Mouse (Mus musculus) stomach, embryonic 16.5 days (tissue): ENCODE measurements around the gene Kifc3. TPM values are rescaled to one million over a fixed set of nuclear protein-coding genes. Genes with fewer than 3 reads are reported as not detected.

ENCODE experiments used
- ATAC-seq: fragments of 200-750 bp; cut with Nextera tagmentation; 2 replicates; pipeline ENCODE4 v1.8.0; 2017; ENCODE audit warnings: moderate number of reproducible peaks, moderate TSS enrichment; ENCODE audit not compliant: insufficient read depth, low FRiP score
- H3K27ac ChIP-seq: fragments of 300-500 bp; sonication (generic); 2 replicates; pipeline ENCODE4 v1.5.1; 2014; ENCODE audit warnings: low read length
- H3K27me3 ChIP-seq: fragments of 300-500 bp; sonication (generic); 2 replicates; pipeline ENCODE4 v1.6.1; 2014; ENCODE audit warnings: low read length, control low read depth, mixed read lengths; ENCODE audit not compliant: control insufficient read depth, insufficient read depth
- H3K36me3 ChIP-seq: fragments of 300-500 bp; sonication (generic); 2 replicates; pipeline ENCODE4 v1.6.1; 2014; ENCODE audit warnings: low read length; ENCODE audit not compliant: control insufficient read depth, insufficient read depth
- H3K4me1 ChIP-seq: fragments of 300-500 bp; sonication (generic); 2 replicates; pipeline ENCODE4 v1.6.1; 2014; ENCODE audit warnings: low read length, control low read depth, mixed read lengths; ENCODE audit not compliant: control insufficient read depth, insufficient read depth
- H3K4me2 ChIP-seq: fragments of 300-500 bp; sonication (generic); 2 replicates; pipeline ENCODE4 v1.6.1; 2014; ENCODE audit warnings: low read depth, low read length, mixed read lengths
- H3K4me3 ChIP-seq: fragments of 300-500 bp; sonication (generic); replicated peaks from 2 replicates; pipeline ENCODE4 v1.5.1; 2014; ENCODE audit warnings: mild to moderate bottlenecking, low read length
- H3K9ac ChIP-seq: fragments of 300-500 bp; sonication (generic); 2 replicates; pipeline ENCODE4 v1.6.1; 2014; ENCODE audit warnings: low read length
- H3K9me3 ChIP-seq: fragments of 300-500 bp; sonication (generic); replicated peaks from 2 replicates; pipeline ENCODE4 v1.6.1; 2016; ENCODE audit warnings: low read length, control low read depth; ENCODE audit not compliant: control insufficient read depth
- WGBS: fragments of 180-500 bp; shearing (Covaris S2); extraction: QIAGEN DNeasy Blood & Tissue Kit; methylation state at CpG from one replicate; pipeline ENCODE4 v1.1.7; 2014; 5-methylcytosine and 5-hydroxymethylcytosine counted together
- polyA plus RNA-seq: library from polyadenylated mRNA; unstranded; fragments of >200 nt; fragmentation: Nextera tagmentation; extraction: Ambion mirVana; gene quantifications from 2 replicates; pipeline ENCODE4 v1.2.1, GENCODE M21; 2015

The Kifc3 gene
- polyA plus RNA-seq, 1 experiment from 2014 or later: 13.3 TPM

- no peak overlapping the region for H3K4me2 ChIP-seq
- ATAC-seq: no peak
- peaks cover 5% of the 10 kb centered on the region; the same call in 1 of the 2 replicates for H3K4me1 ChIP-seq
- 10% methylated on average over 8 of the region's 8 CpGs for WGBS
- no peak overlapping the region for H3K9ac ChIP-seq
- H3K27me3 ChIP-seq: no peaks in the 10 kb centered on the region
- no peak overlapping the region for H3K27ac ChIP-seq
- H3K4me3 ChIP-seq: no peak overlapping the region
- no peaks in the 10 kb centered on the region for H3K36me3 ChIP-seq
- H3K9me3 ChIP-seq: no peaks in the 10 kb centered on the region
Measured at GRCm38 (mm10) chr8:95205946-95206345, 3.3 kb upstream of the Kifc3 start.

DNA sequence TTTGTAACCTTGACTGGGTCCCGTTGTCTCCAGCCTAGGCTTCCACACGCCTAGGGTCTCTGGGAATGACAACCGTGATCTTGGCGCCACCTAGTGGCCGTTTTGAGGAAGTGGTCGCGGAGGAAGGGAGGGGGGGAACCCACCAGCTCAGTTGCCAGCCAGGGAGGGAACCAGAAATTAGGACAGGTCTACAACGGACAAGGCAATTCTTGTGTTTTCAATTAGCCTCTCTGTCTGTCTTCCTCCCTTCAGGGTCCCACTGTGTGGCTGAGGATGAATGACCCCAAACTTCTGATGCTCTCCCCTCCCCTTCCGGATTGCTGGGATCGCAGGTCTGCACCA, 1.4 kb upstream of the Kifc3 start:
- H3K9me3 ChIP-seq: no peaks in the 10 kb centered on the region
- no peaks in the 10 kb centered on the region for H3K4me1 ChIP-seq
- 20% methylated on average over 10 of the region's 10 CpGs for WGBS
- H3K4me2 ChIP-seq: no peak overlapping the region
- no peak overlapping the region for H3K9ac ChIP-seq
- H3K27ac ChIP-seq: no peak overlapping the region
- H3K36me3 ChIP-seq: no peaks in the 10 kb centered on the region
- no peaks in the 10 kb centered on the region for H3K27me3 ChIP-seq
- no peak overlapping the region for H3K4me3 ChIP-seq
- ATAC-seq: peak; percentile 57; the same call in 1 of the 2 replicates

- no peak overlapping the region for H3K4me3 ChIP-seq
- H3K36me3 ChIP-seq: no peaks in the 10 kb centered on the region
- no peak overlapping the region for H3K27ac ChIP-seq
- H3K9ac ChIP-seq: no peak overlapping the region
- H3K4me2 ChIP-seq: no peak overlapping the region
- no peaks in the 10 kb centered on the region for H3K27me3 ChIP-seq
- WGBS: 51% methylated on average over 9 of the region's 9 CpGs
- no peaks in the 10 kb centered on the region for H3K9me3 ChIP-seq
- ATAC-seq: no peak
- H3K4me1 ChIP-seq: no peaks in the 10 kb centered on the region
Measured at GRCm38 (mm10) chr8:95203326-95204038, 870 bp upstream of the Kifc3 start.

GRCm38 (mm10) chr8:95202056-95202570, 499 bp downstream of the Kifc3 start:
- no peaks in the 10 kb centered on the region for H3K27me3 ChIP-seq
- no peaks in the 10 kb centered on the region for H3K9me3 ChIP-seq
- WGBS: 58% methylated on average over 8 of the region's 8 CpGs
- H3K9ac ChIP-seq: no peak overlapping the region
- H3K27ac ChIP-seq: no peak overlapping the region
- H3K4me1 ChIP-seq: no peaks in the 10 kb centered on the region
- no peak for ATAC-seq
- no peaks in the 10 kb centered on the region for H3K36me3 ChIP-seq
- no peak overlapping the region for H3K4me2 ChIP-seq
- no peak overlapping the region for H3K4me3 ChIP-seq

GRCm38 (mm10) chr8:95201491-95201890, 1.1 kb downstream of the Kifc3 start:
- 67% methylated on average over 7 of the region's 7 CpGs for WGBS

DNA sequence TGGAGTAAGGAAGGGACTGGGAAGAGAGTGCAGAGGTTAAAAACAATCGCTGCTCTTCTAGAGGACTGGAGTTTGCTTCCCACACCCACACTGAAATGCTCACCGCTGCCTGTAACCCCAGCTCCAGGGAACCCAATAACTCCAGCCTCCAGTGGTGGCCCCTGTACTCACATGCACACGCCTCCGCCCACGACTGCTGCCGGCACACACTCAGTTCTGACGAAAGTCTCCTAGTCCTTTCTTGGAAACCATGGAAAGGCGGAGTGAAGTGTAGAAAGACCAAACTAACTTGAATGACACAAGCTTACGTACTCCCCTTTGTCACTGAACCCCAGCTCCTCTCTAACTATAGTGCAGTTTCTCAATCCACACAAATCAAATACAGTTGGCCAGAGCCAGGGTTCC, 2.6 kb downstream of the Kifc3 start:
- H3K4me2 ChIP-seq: no peak overlapping the region
- WGBS: 64% methylated on average over 9 of the region's 9 CpGs
- ATAC-seq: no peak
- H3K36me3 ChIP-seq: no peaks in the 10 kb centered on the region
- no peaks in the 10 kb centered on the region for H3K27me3 ChIP-seq
- H3K27ac ChIP-seq: no peak overlapping the region
- H3K9me3 ChIP-seq: no peaks in the 10 kb centered on the region
- no peak overlapping the region for H3K9ac ChIP-seq
- H3K4me3 ChIP-seq: no peak overlapping the region
- H3K4me1 ChIP-seq: no peaks in the 10 kb centered on the region

More at GRCm38 (mm10) chr8:95201491-95201890, 1.1 kb downstream of the Kifc3 start:
- Histone ChIP-seq H3K27me3 (no peaks in the 10 kb centered on the region), H3K9me3 (no peaks in the 10 kb centered on the region), H3K9ac (no peak overlapping the region), H3K36me3 (no peaks in the 10 kb centered on the region), H3K4me1 (no peaks in the 10 kb centered on the region), H3K4me3 (no peak overlapping the region), H3K27ac (no peak overlapping the region), H3K4me2 (no peak overlapping the region)
- no peak for ATAC-seq

- Histone ChIP-seq H3K27me3 (no peaks in the 10 kb centered on the region), H3K4me2 (no peak overlapping the region), H3K4me3 (no peak overlapping the region), H3K27ac (no peak overlapping the region), H3K4me1 (no peaks in the 10 kb centered on the region), H3K9ac (no peak overlapping the region), H3K36me3 (no peaks in the 10 kb centered on the region), H3K9me3 (no peaks in the 10 kb centered on the region)
- 64% methylated on average over 11 of the region's 11 CpGs for WGBS
- ATAC-seq: no peak
Measured at GRCm38 (mm10) chr8:95195728-95196127, 6.9 kb downstream of the Kifc3 start.

- Histone ChIP-seq H3K9ac (no peak overlapping the region), H3K36me3 (no peaks in the 10 kb centered on the region), H3K27ac (no peak overlapping the region), H3K27me3 (no peaks in the 10 kb centered on the region), H3K4me1 (no peaks in the 10 kb centered on the region), H3K4me3 (no peak overlapping the region), H3K9me3 (no peaks in the 10 kb centered on the region), H3K4me2 (no peak overlapping the region)
- WGBS: 78% methylated on average over 9 of the region's 9 CpGs
- no peak for ATAC-seq
Measured at GRCm38 (mm10) chr8:95191497-95192175, 11.0 kb downstream of the Kifc3 start.

DNA sequence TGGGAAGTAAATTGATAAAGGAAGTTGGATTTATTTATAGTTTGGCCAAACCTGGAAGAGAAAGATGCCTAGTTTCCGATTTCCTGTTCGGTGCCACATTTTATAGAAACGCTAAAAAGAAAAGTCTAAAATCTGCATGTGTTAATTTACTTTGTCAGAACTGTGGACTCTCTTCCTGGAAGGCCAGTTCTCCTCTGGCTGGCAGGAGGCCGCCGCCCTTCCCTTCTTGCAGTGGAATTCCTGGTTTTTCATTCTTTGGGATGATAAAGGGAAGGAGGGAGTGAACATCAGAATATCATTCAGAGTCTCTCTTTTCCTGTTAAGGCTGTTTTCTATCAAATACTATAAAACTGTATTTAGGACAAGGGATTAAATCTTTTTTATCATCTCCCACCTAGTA, 15.0 kb downstream of the Kifc3 start:
- WGBS: 60% methylated on average over 5 of the region's 5 CpGs

More for the DNA sequence above, 15.0 kb downstream of the Kifc3 start:
- Histone ChIP-seq H3K27me3 (no peaks in the 10 kb centered on the region), H3K4me3 (no peak overlapping the region), H3K4me1 (no peaks in the 10 kb centered on the region), H3K36me3 (no peaks in the 10 kb centered on the region), H3K27ac (no peak overlapping the region), H3K9me3 (no peaks in the 10 kb centered on the region), H3K4me2 (no peak overlapping the region), H3K9ac (no peak overlapping the region)
- ATAC-seq: no peak
